Mouse (Mus musculus): ENCODE results near the gene Adh5. TPM values are rescaled to one million over a fixed set of nuclear protein-coding genes. Genes with fewer than 3 reads are reported as not detected.
A peak's percentile ranks its signal among the peaks of the same experiment; 100 is the strongest.

Adh5 gene
- total and polyA plus RNA-seq, 3 experiments = 40.7 to 82.3 (median 74.1) TPM

DNA sequence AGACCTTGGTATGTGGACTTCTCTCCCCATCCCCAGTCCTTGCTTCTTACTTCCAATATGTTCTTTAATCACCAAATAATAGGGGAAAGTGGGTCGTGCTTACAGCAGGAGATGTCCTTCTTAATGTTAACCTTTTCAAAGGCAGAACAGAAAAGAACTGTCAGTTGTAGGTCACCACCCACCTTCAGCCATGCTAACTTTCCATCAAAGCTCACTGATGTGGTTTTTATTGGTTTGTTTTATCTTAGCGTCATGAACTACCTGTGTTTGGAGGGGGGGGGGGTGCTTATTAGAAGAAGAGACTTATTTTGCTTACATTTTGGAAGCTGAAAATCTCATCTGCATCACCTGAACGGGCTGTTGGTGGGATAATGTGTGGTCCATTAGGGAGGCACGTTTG, 18.6 kb upstream of the Adh5 start:
- no peak overlapping the region for H3K9ac ChIP-seq (ENCODE audit: low read depth, low read length)
- no peak for DNase-seq
- no peak for TF ChIP-seq POLR2A (IDR thresholded peaks at IDR 0.05; ENCODE audit: insufficient read depth, low read depth, low read length)
- no peak for TF ChIP-seq CTCF (IDR thresholded peaks at IDR 0.05)
- no peak for TF ChIP-seq EP300 (IDR thresholded peaks at IDR 0.05; ENCODE audit: insufficient read depth, low read depth, low read length)
- H3K36me3 ChIP-seq (ENCODE audit: control insufficient read depth, insufficient read depth, low read length) = no peaks in the 10 kb centered on the region
- H3K27ac ChIP-seq = no peak overlapping the region
- no peaks in the 10 kb centered on the region for H3K27me3 ChIP-seq (ENCODE audit: control insufficient read depth, insufficient read depth, low read length)
- WGBS = 67% methylated on average over 4 of the region's 4 CpGs
- intact Hi-C loops (cut with DNase I) = no loop called here
- H3K4me3 ChIP-seq = no peak overlapping the region
- H3K4me1 ChIP-seq (ENCODE audit: control insufficient read depth, insufficient read depth, low read length) = no peaks in the 10 kb centered on the region
- no peaks in the 10 kb centered on the region for H3K79me2 ChIP-seq (replicated peaks; ENCODE audit: control insufficient read depth, insufficient read depth, low read length)

DNA sequence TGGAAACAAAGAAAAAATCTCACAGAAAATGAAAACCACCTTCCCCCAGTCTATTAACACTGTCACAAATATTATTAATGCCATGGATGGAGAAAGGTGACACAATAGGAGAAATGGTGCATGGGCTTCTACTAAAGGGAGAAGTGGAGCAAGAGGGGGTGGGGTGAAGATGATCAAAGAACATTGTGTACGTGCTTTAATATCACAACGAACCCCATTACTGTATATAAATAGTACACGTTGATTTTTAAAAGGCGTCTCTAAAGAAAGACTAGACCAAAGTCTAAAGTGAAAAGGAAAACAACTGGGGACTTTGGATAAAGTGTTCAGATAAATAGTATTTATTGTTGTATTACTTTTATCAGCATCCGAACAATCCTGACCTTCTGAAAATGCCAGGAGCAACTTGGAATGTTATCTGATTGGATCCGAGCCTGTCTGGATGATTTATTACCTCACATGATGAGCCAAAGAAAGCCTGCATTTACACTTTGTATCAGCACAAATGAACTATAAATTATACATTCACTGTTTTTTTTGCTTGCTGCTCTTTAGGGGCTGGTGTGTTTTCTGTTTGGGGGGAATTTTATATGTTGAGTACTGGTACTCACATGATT, 12.4 kb upstream of the Adh5 start:
- no peaks in the 10 kb centered on the region for H3K36me3 ChIP-seq (ENCODE audit: control insufficient read depth, insufficient read depth, low read length)
- H3K79me2 ChIP-seq (replicated peaks; ENCODE audit: control insufficient read depth, insufficient read depth, low read length) = no peaks in the 10 kb centered on the region
- TF ChIP-seq CTCF (IDR thresholded peaks at IDR 0.05) (no peak), POLR2A (IDR thresholded peaks at IDR 0.05; ENCODE audit: insufficient read depth, low read depth, low read length) (no peak), EP300 (IDR thresholded peaks at IDR 0.05; ENCODE audit: insufficient read depth, low read depth, low read length) (no peak)
- intact Hi-C loops (cut with DNase I) = loop anchor here (5.0 kb wide), 1 partner anchor 193 kb away; no protein-coding TSS in a partner anchor
- H3K27me3 ChIP-seq (ENCODE audit: control insufficient read depth, insufficient read depth, low read length) = no peaks in the 10 kb centered on the region
- no peak overlapping the region for H3K9ac ChIP-seq (ENCODE audit: low read depth, low read length)
- no peak overlapping the region for H3K27ac ChIP-seq
- H3K4me3 ChIP-seq = no peak overlapping the region
- no peaks in the 10 kb centered on the region for H3K4me1 ChIP-seq (ENCODE audit: control insufficient read depth, insufficient read depth, low read length)
- no peak for DNase-seq
- WGBS = 40% methylated on average over 6 of the region's 6 CpGs

DNA sequence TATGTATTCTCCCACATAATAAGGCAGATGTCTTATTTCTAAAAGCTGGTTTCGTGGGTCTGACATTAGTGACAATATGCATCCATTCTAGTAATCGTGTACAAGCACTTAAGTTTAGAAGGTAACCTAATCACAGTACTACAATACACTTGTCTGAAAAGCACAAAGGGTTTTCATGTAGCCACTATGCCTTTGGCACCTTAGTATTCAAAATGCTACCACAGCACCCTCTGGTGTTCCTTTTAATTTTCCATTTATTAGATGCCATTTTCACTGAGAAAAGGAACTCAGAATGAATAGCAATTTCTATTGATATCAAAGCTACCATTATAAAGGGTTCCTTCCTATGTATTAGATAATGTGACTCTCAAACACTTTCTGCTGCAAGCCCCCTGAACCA, 11.1 kb upstream of the Adh5 start:
- Histone ChIP-seq H3K27ac (no peak overlapping the region), H3K27me3 (ENCODE audit: control insufficient read depth, insufficient read depth, low read length) (no peaks in the 10 kb centered on the region), H3K9ac (ENCODE audit: low read depth, low read length) (no peak overlapping the region), H3K36me3 (ENCODE audit: control insufficient read depth, insufficient read depth, low read length) (no peaks in the 10 kb centered on the region), H3K4me3 (no peak overlapping the region), H3K79me2 (replicated peaks; ENCODE audit: control insufficient read depth, insufficient read depth, low read length) (no peaks in the 10 kb centered on the region), H3K4me1 (ENCODE audit: control insufficient read depth, insufficient read depth, low read length) (no peaks in the 10 kb centered on the region)
- 57% methylated on average over 2 of the region's 2 CpGs for WGBS
- TF ChIP-seq EP300 (IDR thresholded peaks at IDR 0.05; ENCODE audit: insufficient read depth, low read depth, low read length) (no peak), CTCF (IDR thresholded peaks at IDR 0.05) (peak; percentile 76), POLR2A (IDR thresholded peaks at IDR 0.05; ENCODE audit: insufficient read depth, low read depth, low read length) (no peak)
- intact Hi-C loops (cut with DNase I) = loop anchor here (1.0 to 5.0 kb wide), 3 partner anchors 195 to 234 kb away; no protein-coding TSS in a partner anchor
- no peak for DNase-seq

DNA sequence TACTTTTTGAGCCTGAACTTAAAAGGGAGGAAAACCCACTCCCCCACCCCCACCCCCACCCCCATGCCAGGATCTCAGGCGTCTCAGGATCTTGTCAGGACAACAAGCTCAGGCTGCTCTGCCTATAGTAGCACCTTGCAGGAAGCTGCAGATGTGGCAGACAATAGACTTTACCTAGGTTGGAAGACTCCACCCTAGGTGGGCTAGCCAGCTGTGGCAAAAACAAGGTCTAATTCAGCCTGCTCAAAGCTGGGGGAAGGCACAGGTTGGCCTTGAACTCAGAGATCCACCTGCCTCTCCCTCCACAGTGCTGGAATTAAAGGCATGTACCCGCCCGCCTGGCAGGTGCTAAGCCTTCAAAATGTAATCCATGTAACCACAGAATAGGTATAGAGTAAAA, 4.2 kb upstream of the Adh5 start:
- TF ChIP-seq CTCF (IDR thresholded peaks at IDR 0.05) = no peak
- no peak for TF ChIP-seq EP300 (IDR thresholded peaks at IDR 0.05; ENCODE audit: insufficient read depth, low read depth, low read length)
- no peak for TF ChIP-seq POLR2A (IDR thresholded peaks at IDR 0.05; ENCODE audit: insufficient read depth, low read depth, low read length)
- 72% methylated on average over 3 of the region's 3 CpGs for WGBS
- H3K27ac ChIP-seq = no peak overlapping the region
- no peaks in the 10 kb centered on the region for H3K79me2 ChIP-seq (replicated peaks; ENCODE audit: control insufficient read depth, insufficient read depth, low read length)
- H3K4me3 ChIP-seq = no peak overlapping the region
- no peaks in the 10 kb centered on the region for H3K4me1 ChIP-seq (ENCODE audit: control insufficient read depth, insufficient read depth, low read length)
- no peak for DNase-seq
- intact Hi-C loops (cut with DNase I) = no loop called here
- no peaks in the 10 kb centered on the region for H3K36me3 ChIP-seq (ENCODE audit: control insufficient read depth, insufficient read depth, low read length)
- H3K27me3 ChIP-seq (ENCODE audit: control insufficient read depth, insufficient read depth, low read length) = no peaks in the 10 kb centered on the region
- no peak overlapping the region for H3K9ac ChIP-seq (ENCODE audit: low read depth, low read length)

DNA sequence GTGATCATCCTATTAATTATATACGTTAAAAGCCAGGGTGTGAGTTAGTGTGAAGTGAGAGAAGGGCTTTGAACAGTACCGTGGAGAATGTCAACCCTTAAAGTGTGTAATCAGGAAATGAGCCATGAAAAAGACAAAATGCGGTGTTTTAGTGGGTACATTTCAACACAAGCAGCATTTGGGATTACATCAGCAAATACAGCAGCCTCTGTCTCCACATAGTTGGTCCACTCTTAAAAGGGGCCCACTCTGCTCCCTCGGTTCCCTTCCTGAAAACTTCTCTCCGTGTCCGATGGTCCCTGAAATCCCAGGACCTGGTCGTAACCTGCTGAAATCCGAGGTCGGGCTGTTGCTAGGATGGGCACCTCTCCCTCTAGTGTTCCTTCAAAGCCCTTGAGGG, 690 bp upstream of the Adh5 start:
- Histone ChIP-seq H3K9ac (ENCODE audit: low read depth, low read length) (peak overlapping the region; percentile 32), H3K27ac (peak overlapping the region; percentile 32; the same call in 1 of the 2 replicates), H3K4me1 (ENCODE audit: control insufficient read depth, insufficient read depth, low read length) (peaks cover 2% of the 10 kb centered on the region; the same call in 1 of the 2 replicates), H3K79me2 (replicated peaks; ENCODE audit: control insufficient read depth, insufficient read depth, low read length) (no peaks in the 10 kb centered on the region), H3K36me3 (ENCODE audit: control insufficient read depth, insufficient read depth, low read length) (no peaks in the 10 kb centered on the region), H3K4me3 (peak overlapping the region; percentile 83), H3K27me3 (ENCODE audit: control insufficient read depth, insufficient read depth, low read length) (no peaks in the 10 kb centered on the region)
- no peak for DNase-seq
- intact Hi-C loops (cut with DNase I) = loop anchor here (2.0 to 10.0 kb wide), 3 partner anchors 47 to 577 kb away; partner anchors contain the start of genes Dnajb14, Eif4e, H2afz and Metap1
- no peak for TF ChIP-seq POLR2A (IDR thresholded peaks at IDR 0.05; ENCODE audit: insufficient read depth, low read depth, low read length)
- TF ChIP-seq CTCF (IDR thresholded peaks at IDR 0.05) = no peak
- TF ChIP-seq EP300 (IDR thresholded peaks at IDR 0.05; ENCODE audit: insufficient read depth, low read depth, low read length) = no peak
- 3% methylated on average over 9 of the region's 9 CpGs for WGBS

DNA sequence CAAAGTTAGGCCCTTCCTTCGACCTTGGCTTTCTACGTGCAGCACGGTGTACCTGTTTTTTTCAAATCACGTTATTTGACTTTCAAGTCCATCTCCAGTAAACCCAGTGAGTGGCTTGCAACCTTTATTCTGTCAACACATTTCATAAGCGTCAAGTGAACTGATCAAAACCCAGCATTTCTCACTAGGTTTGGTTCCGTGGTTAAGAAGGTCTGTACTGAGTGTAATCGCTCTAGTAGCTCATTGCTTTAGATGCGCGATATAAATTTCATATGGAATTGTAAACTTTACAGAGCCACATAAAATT, 525 bp downstream of the Adh5 start:
- no peaks in the 10 kb centered on the region; the same call in none of the 2 replicates for H3K36me3 ChIP-seq (ENCODE audit: control insufficient read depth, insufficient read depth, low read length)
- TF ChIP-seq CTCF (IDR thresholded peaks at IDR 0.05) (no peak), POLR2A (IDR thresholded peaks at IDR 0.05; ENCODE audit: insufficient read depth, low read depth, low read length) (no peak), EP300 (IDR thresholded peaks at IDR 0.05; ENCODE audit: insufficient read depth, low read depth, low read length) (no peak)
- peaks cover 4% of the 10 kb centered on the region; the same call in 1 of the 2 replicates for H3K4me1 ChIP-seq (ENCODE audit: control insufficient read depth, insufficient read depth, low read length)
- intact Hi-C loops (cut with DNase I) = loop anchor here (2.0 to 10.0 kb wide), 3 partner anchors 45 to 579 kb away; partner anchors contain the start of genes Dnajb14, Eif4e, H2afz and Metap1
- H3K27ac ChIP-seq = peak overlapping the region; percentile 75
- no peaks in the 10 kb centered on the region for H3K79me2 ChIP-seq (replicated peaks; ENCODE audit: control insufficient read depth, insufficient read depth, low read length)
- WGBS = 4% methylated on average over 9 of the region's 9 CpGs
- peak overlapping the region; percentile 83 for H3K4me3 ChIP-seq
- peak overlapping the region; percentile 97 for H3K9ac ChIP-seq (ENCODE audit: low read depth, low read length)
- H3K27me3 ChIP-seq (ENCODE audit: control insufficient read depth, insufficient read depth, low read length) = no peaks in the 10 kb centered on the region
- DNase-seq = no peak

All from heart, adult 2 months (tissue).